Mouse (Mus musculus) layer of hippocampus, adult 9-11 months (tissue): ENCODE data around the gene Slc22a23.

Source experiments
- DNase-seq: peaks from one replicate; pipeline ENCODE4 v3.0.0; 2022

Slc22a23 gene

DNA sequence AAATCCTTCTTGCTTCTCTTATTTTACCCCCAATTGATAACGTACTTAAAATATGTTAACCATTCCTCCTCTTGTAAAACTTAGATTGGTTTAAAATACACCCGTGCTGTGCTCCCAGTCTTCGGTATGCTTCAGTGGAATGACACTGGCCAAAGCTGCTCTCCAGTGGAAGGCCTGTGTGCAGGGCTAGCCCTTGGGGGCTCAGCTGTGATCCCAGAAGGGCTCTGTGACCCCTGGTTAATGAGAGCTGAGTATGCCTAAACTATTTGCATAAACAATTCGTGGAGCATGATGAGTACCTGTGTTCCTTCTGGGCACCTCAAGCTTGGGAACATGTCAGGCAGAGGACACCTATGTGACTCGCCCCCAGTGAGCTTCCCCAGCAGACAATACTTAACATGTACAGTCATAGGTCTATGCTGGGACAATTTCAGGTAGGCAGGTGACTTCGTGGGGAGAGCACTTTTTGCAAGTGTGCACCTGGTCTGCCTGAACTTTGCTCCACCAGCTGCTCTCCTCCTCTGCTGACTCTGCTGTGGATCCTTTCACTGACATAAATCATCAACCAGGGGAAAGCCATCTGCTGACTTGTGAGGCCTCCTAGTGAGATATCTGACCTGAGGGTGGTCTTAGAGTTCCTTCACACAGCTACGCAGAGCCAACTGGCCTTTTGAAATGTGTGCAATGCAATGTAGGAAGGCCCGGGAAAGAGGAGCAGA lies 77.9 kb downstream of the Slc22a23 start:
- DNase-seq = no peak

DNA sequence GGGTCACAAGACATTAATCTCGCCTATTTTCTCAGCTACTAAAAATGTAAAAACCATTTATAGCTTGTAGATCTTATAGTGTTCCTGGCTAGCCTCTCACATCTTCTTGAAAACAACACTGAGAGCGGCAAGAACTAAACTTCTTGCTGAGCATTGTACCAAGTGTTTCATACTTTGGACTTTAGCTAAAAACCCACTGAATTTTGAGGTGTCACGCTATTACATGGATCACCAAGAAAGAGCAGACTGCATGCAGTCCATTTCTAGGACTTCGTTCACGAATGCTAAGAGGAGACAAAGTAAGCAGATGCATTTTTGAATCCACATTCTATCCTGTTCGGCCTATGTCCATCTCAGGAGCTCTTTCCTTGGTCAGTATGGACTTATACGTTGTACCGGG lies 78.9 kb downstream of the Slc22a23 start:
- no peak for DNase-seq

GRCm38 (mm10) chr13:34265576-34265975 lies 79.4 kb downstream of the Slc22a23 start:
- DNase-seq = no peak

DNA sequence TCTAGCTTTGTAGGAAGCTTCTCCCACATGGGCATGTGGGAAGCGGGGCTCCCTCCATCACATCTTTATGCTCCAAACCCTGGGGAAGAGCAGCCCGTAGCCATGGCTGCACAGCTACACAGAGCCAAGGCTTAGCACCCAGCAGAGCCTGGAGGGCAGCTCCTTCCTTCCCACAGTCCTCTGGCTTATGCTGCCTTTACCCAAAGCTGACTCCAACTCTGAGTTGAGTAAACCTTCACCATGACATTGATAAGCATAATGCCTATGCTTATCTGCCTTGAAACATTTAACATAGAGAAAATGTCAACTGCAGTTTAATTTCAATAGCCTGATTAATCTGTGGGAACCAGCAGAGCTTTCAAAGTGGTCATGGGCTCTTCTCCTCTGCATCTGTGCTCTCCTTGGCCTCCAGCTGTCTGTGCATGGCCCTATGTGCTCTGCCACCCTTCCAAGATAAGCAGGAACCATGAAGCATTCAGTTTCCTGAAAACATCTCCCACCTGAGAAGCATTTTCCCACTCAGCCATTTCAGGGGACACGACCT lies 79.9 kb downstream of the Slc22a23 start:
- no peak for DNase-seq

DNA sequence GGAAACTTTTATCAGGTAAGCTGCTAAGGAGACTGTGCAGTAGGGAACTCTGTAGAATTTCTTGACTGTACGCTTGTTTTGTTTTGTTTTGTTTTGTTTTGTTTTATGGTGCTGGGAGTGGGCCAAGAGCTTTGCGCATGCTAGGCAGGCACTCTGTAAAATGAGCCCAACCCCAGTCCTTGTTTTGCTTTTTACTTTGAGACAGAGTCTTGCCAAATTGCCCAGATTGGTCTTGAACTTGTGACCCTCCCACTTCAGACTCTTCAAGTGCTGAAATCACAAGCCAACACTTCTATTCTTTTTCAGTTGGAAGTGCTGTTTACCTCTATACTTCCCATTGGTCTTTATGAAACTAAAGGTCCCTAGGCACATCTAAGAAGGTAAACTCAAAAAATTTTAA lies 80.5 kb downstream of the Slc22a23 start:
- DNase-seq = no peak

DNA sequence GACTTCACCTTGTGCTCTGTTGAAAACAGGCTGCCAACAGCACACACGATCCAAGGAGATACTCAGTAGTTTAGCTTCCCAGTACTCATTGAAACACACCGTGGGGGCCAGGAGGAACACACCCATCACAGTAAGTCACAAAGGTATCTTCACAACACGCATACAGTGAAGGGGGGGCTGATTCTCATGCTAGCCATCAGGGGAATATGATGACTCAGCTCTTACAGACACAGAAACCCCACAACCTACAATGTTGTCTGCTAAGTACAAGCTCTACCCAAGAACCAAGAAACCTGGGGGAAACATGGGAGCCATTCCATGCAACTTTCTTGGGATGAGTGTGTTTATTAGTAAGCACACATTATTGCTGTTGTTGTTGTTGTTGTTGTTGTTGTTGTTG lies 86.2 kb downstream of the Slc22a23 start:
- no peak for DNase-seq

DNA sequence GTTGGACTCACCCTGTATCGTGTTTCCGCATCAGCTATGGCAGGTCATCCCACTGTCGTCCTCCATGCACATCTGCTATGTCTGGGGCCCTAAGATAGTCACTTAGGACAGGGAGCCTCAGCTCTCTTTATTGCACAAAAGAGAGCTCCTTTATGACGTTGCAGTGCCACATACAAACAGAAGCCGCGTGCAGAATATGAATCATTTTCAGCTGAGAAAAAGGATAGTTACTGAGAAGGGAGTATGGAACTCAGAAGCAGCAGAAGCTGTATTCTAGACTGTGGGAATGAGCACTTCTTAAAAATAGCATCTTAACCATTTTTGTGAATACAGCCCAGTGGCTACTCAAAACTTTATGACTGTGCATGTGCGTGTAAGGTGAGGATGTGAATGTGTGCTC lies 87.8 kb downstream of the Slc22a23 start:
- no peak for DNase-seq

- DNase-seq = no peak
Observed at GRCm38 (mm10) chr13:34256676-34257075, 88.3 kb downstream of the Slc22a23 start.

DNA sequence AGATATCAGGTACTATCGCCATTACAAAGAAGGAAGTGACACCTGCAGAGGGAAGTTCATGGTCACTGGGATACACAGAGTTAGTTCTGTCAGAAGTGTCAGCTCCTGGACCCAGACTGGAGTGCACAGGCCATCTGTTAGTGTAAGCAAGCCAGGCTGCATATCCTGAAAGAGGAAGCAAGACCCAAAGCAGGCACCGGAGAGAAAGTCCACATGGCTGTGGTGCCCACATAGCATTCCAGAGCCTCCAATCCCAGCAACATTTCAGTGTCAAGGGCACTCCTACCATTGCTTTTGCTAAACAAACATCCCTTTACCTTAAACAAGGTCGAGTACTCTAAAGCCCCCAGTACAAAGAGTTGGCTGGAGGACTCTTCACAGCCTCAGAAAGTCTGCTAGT lies 89.7 kb downstream of the Slc22a23 start:
- DNase-seq = no peak

- peak; percentile 44 for DNase-seq
Observed at GRCm38 (mm10) chr13:34254691-34255090, 90.3 kb downstream of the Slc22a23 start.

- DNase-seq = no peak
Observed at GRCm38 (mm10) chr13:34253736-34254135, 91.2 kb downstream of the Slc22a23 start.

DNA sequence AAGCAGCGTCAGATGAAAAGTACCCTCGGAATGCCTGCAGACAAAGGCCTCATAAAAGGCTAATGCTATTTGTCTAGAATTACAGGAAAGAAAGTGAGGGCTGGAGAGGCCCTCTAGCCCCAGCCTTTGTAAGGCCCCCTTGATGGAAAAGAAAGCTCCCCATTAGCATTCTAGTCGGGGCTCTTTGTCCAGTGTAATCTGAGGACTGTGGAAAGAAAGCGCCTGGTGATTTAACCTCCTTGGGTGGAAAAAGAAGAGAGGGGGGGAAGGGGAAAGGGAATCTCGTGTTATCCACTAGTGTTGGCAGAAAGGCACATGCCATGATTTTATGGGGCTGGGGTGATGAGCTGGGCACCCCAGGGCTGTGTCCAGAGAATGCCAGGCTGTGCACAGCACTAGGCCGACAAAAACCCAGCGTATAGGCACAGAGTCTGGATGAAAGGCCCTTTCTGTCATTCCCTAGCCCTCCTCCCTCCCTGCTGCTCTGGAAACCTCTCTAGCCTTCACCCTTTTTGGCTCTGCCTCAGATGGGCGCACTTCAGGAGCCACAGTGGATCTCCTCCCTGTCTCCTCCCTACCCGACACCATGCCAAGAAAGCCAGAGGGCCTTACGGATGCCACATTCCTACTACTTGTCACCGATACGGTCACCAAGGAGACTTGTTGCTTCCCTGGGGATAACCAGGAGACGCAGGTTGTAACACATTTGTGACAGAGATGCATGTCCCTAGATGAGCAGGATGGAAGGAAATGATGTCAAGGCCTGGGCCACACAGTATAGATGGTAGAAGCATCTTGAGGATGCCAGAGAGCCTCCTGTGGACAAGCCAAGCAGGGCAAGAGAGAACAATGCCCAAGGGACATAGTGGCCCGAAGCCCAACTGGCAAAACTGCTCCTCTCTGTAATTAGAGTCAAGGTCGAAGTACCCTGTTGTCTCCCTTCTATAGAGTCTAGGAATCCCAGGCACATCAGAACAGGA lies 95.8 kb downstream of the Slc22a23 start:
- peak; percentile 40 for DNase-seq

GRCm38 (mm10) chr13:34248107-34248506 lies 96.9 kb downstream of the Slc22a23 start:
- no peak for DNase-seq

DNA sequence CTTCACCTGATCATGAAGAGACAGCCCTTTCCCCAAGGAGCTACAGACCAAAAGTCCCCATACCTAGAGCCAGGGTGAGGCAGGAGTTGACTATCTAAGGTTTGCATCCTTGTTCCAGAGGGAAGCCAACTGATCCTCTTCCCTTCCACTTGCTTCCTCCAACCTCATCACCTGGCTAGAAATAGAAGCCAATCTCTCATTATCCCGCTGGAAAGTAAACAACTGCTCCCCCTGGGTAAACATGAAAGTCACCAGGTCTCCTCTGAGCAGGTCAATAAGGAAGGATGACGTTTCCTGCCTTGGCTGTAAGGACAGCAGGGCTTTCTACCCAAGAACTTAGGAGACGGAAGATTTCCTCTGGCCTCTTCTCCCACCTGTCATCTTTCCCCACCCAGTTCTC lies 98.2 kb downstream of the Slc22a23 start:
- DNase-seq = no peak

- no peak for DNase-seq
Observed at GRCm38 (mm10) chr13:34245216-34245615, 99.8 kb downstream of the Slc22a23 start.

GRCm38 (mm10) chr13:34244186-34244585 lies 100.8 kb downstream of the Slc22a23 start:
- peak; percentile 47 for DNase-seq

DNA sequence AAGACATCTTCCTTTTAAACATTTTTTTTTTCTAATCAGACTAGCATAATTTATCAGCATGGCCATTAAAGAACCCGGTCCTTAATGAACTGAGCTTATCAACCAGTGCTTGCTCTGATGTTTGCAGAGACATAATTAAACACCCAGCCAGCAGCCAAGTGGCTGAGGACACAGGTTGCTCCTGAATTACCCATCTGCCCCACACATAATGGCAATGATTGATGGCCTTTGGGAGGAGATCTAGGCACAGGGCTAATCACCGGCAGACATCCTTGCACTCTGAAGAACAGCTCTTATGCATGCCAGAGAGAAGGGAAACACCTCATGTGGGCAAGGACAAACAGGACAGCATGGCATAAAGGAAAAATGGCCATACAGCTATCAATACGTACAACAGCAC lies 102.8 kb downstream of the Slc22a23 start:
- DNase-seq = no peak

GRCm38 (mm10) chr13:34240087-34240428 lies 104.9 kb downstream of the Slc22a23 start:
- DNase-seq = no peak

GRCm38 (mm10) chr13:34239371-34240086 lies 105.5 kb downstream of the Slc22a23 start:
- DNase-seq = no peak

GRCm38 (mm10) chr13:34238646-34239290 lies 106.2 kb downstream of the Slc22a23 start:
- no peak for DNase-seq

GRCm38 (mm10) chr13:34235056-34235455 lies 109.9 kb downstream of the Slc22a23 start:
- no peak for DNase-seq

GRCm38 (mm10) chr13:34234439-34234838 lies 110.5 kb downstream of the Slc22a23 start:
- no peak for DNase-seq

DNA sequence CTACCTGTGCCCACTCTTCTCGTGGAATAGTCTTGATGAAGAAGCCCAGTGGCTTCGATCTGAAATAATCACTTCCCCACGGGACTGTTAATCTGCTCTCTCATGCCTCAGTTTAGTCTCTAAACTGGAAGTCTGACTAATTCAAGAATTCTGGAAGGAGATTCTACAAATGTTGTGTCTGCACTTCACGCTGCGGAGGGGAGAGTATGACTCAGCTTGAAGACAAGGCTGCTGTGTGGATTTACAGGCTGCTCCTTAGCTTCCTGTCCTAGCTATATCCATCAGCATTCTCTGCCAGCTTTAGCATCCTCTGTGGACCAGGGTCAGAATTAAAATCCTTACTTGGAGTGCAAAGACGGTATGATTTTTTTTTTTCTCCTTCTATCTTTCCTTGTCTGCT lies 112.0 kb downstream of the Slc22a23 start:
- DNase-seq = no peak
